Mouse (Mus musculus): Measurements from ENCODE around the gene Syncrip. TPM values are rescaled to one million over a fixed set of nuclear protein-coding genes. Genes with fewer than 3 reads are reported as not detected.

The Syncrip gene
- 232 and 322 TPM in 2 replicates for total RNA-seq (2017)

DNA sequence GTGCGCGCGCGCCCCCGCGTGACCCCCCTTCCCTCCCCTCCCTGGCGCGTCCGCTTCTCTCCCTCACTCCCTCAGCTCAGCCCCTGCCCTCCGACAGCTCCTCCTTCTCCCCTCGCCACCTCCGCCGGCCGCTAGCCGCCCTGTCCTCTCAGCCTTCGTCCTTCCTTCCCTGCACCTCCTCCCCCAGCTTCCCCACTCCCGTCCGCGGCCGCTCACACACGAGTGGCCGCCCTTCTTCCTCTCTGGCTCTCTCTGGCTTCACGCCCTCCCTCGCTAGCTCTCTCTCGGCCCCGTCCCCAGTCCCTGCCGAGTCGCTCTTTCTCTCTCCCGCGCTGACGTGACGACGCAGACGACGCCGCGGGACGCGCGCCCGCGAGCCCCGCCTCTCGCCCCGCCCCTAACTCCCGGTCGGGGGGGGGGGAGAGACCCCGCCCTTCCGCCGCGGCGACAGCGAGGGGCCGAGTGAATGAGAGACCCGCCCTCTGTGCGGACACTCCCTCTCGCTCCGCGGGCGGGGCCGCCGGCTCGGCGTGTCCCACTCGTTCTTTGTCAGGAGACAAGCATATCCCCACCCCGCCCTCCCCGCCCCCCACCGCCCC is at the start of gene Syncrip:
Syncrip (minus strand) TSS at position 345 of the 599 bp plus-strand sequence.
- peak; percentile 79 to 81 for ATAC-seq (replicated peaks in 1 of 2; ENCODE audit: insufficient read depth in 1 of 2, low FRiP score in 2 of 2, low TSS enrichment in 1 of 2, low read depth in 1 of 2, poor library complexity in 2 of 2, severe bottlenecking in 2 of 2)

DNA sequence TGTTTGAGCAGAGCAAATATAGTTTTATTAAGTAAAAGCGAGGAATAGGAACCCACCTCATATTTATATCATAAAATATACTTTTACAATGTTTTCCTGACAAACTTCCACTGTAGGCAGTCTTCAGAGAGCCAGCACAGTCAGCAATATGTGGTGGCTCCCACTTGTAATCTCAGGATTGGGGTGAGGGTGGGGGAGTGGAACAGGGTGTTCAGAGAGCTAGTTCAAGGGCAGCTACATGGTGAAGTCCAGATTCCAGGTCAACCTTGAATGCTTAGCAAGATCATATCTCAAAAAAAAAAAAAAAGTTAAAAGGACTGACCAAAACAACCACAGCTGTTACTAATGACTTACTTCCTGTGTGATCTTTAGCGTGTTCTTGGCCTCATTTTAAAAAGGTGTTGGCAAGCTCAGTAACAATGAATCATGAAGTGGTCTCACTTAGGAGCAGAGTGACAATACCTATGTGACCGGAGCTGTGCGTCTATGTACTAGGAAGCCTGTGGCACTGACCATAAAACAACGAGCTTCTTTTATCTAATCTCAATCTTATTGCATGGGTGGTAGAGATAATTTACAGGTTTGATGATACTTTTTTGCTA is 47.7 kb upstream of the Syncrip start:
- ATAC-seq (replicated peaks in 1 of 2; ENCODE audit: insufficient read depth in 1 of 2, low FRiP score in 2 of 2, low TSS enrichment in 1 of 2, low read depth in 1 of 2, poor library complexity in 2 of 2, severe bottlenecking in 2 of 2): no peak

DNA sequence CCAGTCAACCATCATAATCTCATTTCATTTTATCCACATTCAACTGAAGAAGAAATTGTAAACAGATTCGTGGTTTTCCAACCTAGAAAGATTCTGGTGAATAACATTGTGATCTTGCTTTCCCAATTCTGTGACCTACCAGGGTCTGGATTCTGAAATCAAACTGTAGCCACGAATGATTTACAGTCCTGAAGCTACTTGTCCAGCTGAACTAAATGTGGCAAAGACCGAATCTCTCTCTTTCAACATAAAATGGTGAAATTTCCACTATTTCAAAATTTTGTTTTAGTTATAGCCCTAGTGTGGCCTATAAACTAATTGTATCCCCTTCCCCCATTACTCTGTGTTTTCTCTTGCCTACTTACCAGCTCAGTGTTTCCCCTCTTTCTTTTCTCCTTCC is 47.2 kb upstream of the Syncrip start:
- no peak for ATAC-seq (replicated peaks in 1 of 2; ENCODE audit: insufficient read depth in 1 of 2, low FRiP score in 2 of 2, low TSS enrichment in 1 of 2, low read depth in 1 of 2, poor library complexity in 2 of 2, severe bottlenecking in 2 of 2)

DNA sequence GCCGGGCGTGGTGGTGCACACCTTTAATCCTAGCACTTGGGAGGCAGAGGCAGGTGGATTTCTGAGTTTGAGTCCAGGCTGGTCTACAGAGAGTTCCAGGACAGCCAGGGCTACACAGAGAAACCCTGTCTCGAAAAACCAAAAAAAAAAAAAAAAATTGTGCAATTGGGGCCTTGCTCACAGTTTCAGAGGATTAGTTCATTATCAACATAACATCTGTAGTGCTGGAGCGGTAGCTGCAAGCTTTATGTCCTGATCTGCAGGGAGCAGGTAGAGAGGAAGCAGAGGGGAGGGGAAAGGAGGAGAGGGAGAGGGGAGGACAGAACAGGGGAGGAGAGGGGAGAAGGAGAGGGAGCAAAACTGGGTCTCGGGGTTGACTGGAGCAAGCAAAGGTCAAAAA is 46.4 kb upstream of the Syncrip start:
- ATAC-seq (replicated peaks in 1 of 2; ENCODE audit: insufficient read depth in 1 of 2, low FRiP score in 2 of 2, low TSS enrichment in 1 of 2, low read depth in 1 of 2, poor library complexity in 2 of 2, severe bottlenecking in 2 of 2): no peak

DNA sequence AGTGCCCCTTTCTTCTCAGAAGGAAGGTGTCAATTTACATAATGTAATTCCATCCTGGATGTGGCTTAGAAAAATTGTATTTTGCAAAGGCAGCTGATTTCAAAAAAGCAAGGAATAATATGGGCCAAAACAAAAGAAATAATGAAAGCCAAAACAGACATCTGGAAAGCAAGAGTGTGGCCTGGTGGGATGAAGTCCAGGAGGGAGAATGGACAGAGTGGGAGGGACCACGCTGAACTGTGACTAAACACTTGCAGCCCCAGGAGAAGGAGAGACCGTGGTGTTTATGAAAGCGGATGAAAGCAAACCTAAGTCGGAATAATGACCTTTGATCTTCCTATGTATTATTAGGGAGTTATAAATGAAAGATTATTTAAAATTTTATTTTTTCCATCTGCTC is 45.6 kb upstream of the Syncrip start:
- ATAC-seq (replicated peaks in 1 of 2; ENCODE audit: insufficient read depth in 1 of 2, low FRiP score in 2 of 2, low TSS enrichment in 1 of 2, low read depth in 1 of 2, poor library complexity in 2 of 2, severe bottlenecking in 2 of 2): no peak

DNA sequence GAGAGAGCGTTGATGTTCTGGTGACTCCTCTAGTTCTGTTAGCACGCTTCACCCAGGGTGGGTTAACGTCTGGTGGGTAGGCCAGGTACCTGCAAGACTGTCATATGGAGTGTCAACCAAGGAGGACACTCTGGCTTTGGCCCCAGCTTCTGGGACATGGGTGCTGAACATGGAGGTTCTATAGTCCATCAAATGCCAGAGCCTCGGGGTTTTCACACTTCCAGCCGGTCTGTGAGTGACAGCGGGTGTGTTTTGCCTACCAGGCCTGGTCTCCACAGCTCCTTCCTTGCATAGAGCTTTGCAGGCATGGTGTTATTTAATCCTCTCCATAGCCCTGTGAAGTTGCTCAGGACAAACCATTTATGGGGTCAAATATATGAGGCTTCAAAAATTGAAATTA is 43.0 kb upstream of the Syncrip start:
- no peak for ATAC-seq (replicated peaks in 1 of 2; ENCODE audit: insufficient read depth in 1 of 2, low FRiP score in 2 of 2, low TSS enrichment in 1 of 2, low read depth in 1 of 2, poor library complexity in 2 of 2, severe bottlenecking in 2 of 2)

DNA sequence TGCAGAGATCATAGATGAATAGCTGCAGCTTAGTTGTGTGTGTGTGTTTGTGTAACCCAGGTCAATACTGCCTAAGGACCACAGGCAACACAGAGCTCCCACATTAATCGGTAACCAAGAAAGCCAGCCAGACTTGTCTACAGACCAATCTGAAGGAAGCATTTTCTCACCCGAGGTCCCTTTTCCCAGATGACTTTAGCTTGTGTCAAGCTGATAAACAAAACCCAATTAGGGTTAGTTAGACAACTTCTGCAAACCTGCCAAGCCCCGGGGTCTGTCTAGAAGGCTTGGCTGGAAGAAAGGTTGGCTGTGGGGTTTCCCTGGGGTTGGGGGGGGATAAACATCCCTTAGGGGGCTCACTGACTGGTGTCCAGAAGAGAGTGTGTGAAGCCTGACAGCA is 42.4 kb upstream of the Syncrip start:
- no peak for ATAC-seq (replicated peaks in 1 of 2; ENCODE audit: insufficient read depth in 1 of 2, low FRiP score in 2 of 2, low TSS enrichment in 1 of 2, low read depth in 1 of 2, poor library complexity in 2 of 2, severe bottlenecking in 2 of 2)

DNA sequence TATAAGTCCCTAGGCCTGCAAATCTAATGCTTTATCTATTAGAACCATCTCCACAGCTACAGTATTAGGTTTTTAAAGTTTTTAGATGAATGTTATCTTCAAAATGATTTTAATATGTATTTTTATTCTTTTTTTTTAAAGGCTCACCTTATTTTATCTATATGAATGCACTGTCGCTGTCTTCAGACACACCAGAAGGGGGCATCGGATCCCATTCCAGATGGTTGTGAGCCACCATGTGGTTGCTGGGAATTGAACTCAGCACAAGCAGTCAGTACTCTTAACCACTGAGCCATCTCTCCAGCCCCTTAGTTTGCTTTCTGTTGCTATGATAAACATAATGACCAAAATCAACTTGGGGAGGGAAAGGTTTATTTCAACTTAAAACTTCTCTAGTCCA is 42.0 kb upstream of the Syncrip start:
- ATAC-seq (replicated peaks in 1 of 2; ENCODE audit: insufficient read depth in 1 of 2, low FRiP score in 2 of 2, low TSS enrichment in 1 of 2, low read depth in 1 of 2, poor library complexity in 2 of 2, severe bottlenecking in 2 of 2): no peak

DNA sequence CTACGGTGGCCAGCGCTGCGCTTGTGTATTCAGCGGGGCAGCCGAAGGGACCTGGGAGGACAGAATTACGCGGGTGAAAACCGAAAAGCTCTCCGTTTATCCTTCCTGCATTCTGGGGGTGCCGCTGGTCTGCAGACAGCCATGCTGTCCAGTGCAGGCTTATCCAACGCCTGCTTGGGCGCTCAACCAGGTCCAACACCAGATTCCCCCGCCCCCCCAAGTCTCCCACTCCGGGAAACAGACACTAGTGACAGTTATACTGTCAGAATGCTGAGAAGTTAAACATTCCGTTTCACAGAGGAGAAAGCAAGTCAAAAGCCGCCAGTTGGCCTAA is 40.9 kb upstream of the Syncrip start:
- no peak for ATAC-seq (replicated peaks in 1 of 2; ENCODE audit: insufficient read depth in 1 of 2, low FRiP score in 2 of 2, low TSS enrichment in 1 of 2, low read depth in 1 of 2, poor library complexity in 2 of 2, severe bottlenecking in 2 of 2)

DNA sequence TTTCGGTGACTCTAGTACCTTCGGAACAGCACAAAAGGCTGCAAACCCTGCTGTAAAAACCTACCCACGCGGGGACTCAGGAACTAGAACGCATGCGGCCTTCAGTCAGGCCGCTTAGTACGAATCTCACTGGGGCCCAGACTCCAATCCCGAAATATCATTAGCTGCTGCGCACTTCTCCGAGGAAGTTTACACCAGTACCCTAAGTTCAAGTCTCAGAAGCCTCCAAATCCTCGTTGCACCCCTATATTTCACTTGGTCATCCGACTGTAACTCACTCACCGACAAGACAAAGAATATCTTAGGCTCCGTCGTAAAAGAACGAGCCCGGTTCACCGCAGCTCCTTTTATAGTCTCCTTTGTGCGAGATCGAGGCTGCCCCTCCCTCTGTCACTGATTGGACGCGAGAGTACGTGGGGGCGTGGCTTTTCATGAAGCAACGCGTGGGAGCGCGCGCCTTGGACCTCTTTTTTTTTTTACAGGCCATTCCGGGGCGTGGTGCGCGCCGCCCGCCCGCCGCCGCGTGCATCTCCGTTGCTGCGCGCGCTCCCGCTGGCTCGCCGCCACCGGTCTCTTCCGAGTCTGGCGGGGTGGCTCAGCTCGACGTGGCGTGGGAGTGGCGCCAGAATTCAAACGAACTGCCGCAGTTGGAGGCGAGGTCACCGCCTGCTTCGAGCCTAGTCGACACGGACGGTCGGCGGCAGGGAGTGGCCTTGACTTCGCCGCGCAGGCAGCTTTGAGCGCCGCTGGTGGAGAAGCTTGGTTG is 40.4 kb upstream of the Syncrip start:
- peak; percentile 90 for ATAC-seq (replicated peaks in 1 of 2; ENCODE audit: insufficient read depth in 1 of 2, low FRiP score in 2 of 2, low TSS enrichment in 1 of 2, low read depth in 1 of 2, poor library complexity in 2 of 2, severe bottlenecking in 2 of 2)

DNA sequence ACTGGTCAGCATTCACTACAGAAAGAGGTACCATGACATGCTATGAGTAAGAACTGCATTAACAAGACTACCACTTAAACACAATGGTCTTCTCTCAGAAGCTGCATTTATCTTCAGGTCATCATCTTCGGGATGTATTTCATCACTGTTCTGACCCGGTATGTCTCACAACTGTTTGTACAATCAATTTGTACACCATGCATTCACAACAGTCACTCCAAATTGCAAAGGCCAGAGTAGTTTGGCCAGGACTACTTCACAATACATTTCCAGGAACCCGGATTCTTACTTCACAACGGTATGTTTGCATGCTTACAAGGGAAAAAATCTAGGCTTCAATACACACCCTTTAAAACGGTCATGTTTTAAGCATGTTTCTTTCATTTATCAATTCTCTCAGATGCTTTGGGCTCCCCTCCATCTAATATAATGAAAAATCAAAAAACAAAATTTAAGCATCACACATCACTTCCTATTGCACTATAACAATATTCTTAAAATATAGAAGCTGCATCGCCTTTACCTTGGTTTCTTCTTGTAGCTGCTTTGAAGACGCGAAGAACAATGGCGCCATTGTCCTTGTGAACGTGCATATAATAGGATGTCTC is 39.7 kb upstream of the Syncrip start:
- ATAC-seq (replicated peaks in 1 of 2; ENCODE audit: insufficient read depth in 1 of 2, low FRiP score in 2 of 2, low TSS enrichment in 1 of 2, low read depth in 1 of 2, poor library complexity in 2 of 2, severe bottlenecking in 2 of 2): no peak

DNA sequence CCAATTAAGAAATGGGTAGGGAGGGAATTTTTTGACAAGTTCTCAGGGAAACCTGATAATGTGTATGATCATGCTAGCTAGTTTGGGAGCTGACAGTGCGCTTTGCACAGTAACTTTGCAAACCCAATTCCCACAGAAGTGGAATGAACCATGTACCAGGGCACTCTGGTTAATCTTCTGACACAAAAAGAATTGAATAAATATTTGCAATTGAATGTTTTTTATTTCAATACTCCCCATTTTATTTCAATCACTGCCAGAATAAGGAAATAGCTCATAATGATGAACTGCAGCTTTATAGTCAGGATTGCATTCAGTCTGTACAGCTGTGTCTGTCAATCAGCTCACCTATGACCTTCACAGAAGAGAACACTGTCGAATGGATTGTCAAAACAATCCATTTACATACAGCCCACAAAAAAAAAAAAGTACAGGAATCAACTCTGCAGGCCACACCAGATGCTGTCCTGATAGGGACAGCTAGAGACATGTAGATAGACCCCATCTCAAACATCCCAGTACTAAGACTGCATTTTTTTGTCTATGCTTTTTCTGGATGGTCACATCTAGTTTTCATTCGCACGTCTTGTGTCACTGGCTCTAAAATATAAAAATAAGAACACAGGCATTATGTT is 38.6 kb upstream of the Syncrip start:
- ATAC-seq (replicated peaks in 1 of 2; ENCODE audit: insufficient read depth in 1 of 2, low FRiP score in 2 of 2, low TSS enrichment in 1 of 2, low read depth in 1 of 2, poor library complexity in 2 of 2, severe bottlenecking in 2 of 2): no peak

DNA sequence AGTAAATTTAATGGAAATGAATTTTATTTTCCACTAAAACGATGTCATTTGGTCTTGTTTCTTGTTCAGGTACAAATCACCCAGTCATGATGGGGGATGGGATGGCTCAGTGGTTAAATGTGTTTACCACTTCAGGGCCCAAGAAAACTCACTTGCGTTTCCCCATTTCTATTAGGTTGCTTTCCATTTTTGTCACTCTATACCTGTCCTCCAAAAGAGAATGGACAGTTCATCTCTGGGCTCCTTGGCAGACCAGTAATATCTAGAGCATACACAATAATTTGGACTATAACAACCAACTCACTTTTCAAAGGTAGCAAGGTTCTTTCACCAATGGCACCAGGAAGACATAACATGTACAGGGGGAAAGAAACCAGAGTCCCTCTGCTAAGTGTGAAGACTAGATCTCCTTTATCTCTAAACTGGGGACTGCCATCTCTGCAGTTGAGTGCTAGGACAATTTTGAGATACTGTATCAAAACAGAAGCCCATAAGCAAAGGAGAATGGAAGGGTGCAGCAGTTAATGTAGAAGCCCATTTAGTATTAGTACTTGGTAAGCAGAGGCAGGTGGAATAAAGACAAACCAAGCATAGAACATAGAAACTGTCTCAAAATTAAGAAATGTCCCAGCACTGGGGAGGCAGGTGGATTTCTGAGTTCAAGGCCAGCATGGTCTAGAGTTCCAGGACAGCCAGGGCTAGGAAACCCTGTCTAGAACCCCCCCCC is 37.9 kb upstream of the Syncrip start:
- ATAC-seq (replicated peaks in 1 of 2; ENCODE audit: insufficient read depth in 1 of 2, low FRiP score in 2 of 2, low TSS enrichment in 1 of 2, low read depth in 1 of 2, poor library complexity in 2 of 2, severe bottlenecking in 2 of 2): no peak

DNA sequence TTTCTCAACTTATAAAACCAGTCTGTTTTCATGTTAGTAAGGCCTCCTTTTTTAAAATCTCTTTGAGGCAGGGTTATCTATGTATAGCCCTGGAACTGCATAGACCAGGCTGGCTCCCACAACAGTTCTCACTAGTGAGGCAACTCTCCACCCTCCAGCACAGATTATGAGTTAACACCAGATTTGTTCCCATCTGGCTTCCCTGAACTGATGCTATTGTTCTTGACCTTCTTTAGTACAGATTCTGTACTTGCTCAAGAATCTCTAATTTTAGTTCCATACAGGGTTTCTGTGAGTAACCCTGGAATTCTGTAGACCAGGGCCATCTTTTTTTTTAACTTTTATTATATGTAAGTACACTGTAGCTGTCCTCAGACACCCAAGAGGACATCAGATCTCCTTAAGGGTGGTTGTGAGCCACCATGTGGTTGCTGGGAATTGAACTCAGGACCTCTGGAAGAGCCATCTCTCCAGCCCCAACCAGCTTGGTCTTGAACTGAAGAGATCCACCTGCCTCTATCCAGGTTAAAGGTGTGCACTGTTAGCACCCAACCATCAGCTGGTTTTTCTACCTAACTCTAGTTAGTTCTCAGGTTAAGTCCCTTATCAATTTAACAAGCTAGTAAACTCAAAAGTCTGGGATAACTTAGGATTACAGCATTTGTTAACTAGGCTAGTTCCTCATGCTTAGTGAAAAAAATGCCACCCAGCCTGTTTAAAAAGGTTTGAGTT is 37.2 kb upstream of the Syncrip start:
- ATAC-seq (replicated peaks in 1 of 2; ENCODE audit: insufficient read depth in 1 of 2, low FRiP score in 2 of 2, low TSS enrichment in 1 of 2, low read depth in 1 of 2, poor library complexity in 2 of 2, severe bottlenecking in 2 of 2): no peak

DNA sequence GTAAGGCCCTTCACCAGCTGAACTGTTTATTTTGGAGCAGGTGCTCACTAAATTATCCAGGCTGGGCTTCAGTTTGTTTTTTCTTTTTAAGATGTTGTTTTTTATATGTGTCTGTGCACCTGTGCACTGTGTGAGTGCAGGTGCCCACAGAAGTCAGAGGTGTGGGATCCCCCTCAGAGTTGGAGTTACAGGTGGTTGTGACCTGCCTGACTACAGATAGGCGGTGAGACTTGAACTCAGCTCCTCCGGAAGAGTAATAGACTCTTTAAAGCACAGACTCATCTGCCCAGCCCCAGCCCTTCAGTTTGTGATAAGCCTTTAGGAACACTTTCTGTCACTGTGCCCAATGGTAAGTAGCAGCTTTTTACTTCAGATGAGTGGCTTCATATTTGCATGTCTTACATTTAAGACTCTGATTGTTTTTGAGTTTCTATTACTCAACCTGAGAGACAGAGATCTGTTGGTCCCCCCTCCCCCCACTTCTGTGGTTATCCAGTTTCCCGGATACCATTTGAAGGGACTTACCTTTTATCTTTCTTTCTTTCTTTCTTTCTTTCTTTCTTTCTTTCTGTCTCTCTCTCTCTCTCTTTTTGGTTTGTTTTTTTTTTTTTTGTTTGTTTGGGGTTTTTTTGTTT is 34.1 kb upstream of the Syncrip start:
- no peak for ATAC-seq (replicated peaks in 1 of 2; ENCODE audit: insufficient read depth in 1 of 2, low FRiP score in 2 of 2, low TSS enrichment in 1 of 2, low read depth in 1 of 2, poor library complexity in 2 of 2, severe bottlenecking in 2 of 2)

DNA sequence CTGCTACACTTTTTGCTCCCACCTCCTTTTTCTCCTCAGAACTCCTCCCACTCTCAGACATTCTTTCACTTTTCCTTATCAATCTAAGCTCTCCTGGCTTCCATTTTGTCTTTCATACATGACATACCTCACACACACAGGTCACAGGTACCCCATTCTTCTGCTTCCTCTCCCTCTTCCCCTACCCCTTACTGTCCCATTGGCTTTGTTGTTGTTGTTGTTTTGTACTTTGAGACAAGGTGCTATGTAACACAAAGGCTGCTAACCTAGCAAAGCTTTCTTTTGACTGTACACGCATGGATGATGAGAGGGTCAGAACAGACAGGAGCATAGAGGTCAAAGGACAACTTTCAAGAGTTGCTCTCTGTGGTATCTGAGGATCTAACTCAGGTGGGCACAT is 33.2 kb upstream of the Syncrip start:
- no peak for ATAC-seq (replicated peaks in 1 of 2; ENCODE audit: insufficient read depth in 1 of 2, low FRiP score in 2 of 2, low TSS enrichment in 1 of 2, low read depth in 1 of 2, poor library complexity in 2 of 2, severe bottlenecking in 2 of 2)
